Mouse (Mus musculus) 3134 (cell line): ENCODE measurements at regions not wholly inside any gene's neighbourhood (a gene's known extent, or its start where the extent isn't known, plus 50 kb on each side); places are given as distances from the start of the nearest gene placed in this dataset.
"Not testable (repeated sequence)": the region's sequence is repeated elsewhere in the genome, so short reads cannot be mapped to it uniquely, and the experiment has no call there.

Experiments
- DNase-seq: peaks from one replicate; pipeline ENCODE4 v3.0.0-alpha.2; 2011; ENCODE audit warnings: low spot score; ENCODE audit not compliant: insufficient read length; ENCODE audit errors: extremely low read depth

- DNase-seq: no peak
These were observed 105.5 kb upstream of the Tcerg1l start for GRCm38 (mm10) chr7:138503016-138503415.

GRCm38 (mm10) chr7:138501347-138502014 lies 104.0 kb upstream of the Tcerg1l start:
- DNase-seq: no peak

GRCm38 (mm10) chr7:138497771-138498170 lies 100.2 kb upstream of the Tcerg1l start:
- no peak for DNase-seq

GRCm38 (mm10) chr7:138497202-138497601 lies 99.7 kb upstream of the Tcerg1l start:
- DNase-seq: no peak

GRCm38 (mm10) chr7:138493661-138494060 lies 96.1 kb upstream of the Tcerg1l start:
- no peak for DNase-seq

GRCm38 (mm10) chr7:138492261-138492660 lies 94.7 kb upstream of the Tcerg1l start:
- no peak for DNase-seq

- DNase-seq: no peak
These were observed 91.9 kb upstream of the Tcerg1l start for GRCm38 (mm10) chr7:138489471-138489870.

GRCm38 (mm10) chr7:138488201-138488720 lies 90.7 kb upstream of the Tcerg1l start:
- DNase-seq: no peak

GRCm38 (mm10) chr7:138472891-138473455 lies 75.4 kb upstream of the Tcerg1l start:
- no peak for DNase-seq

- no peak for DNase-seq
These were observed 74.8 kb upstream of the Tcerg1l start for GRCm38 (mm10) chr7:138472371-138472770.

- no peak for DNase-seq
These were observed 71.7 kb upstream of the Tcerg1l start for GRCm38 (mm10) chr7:138469211-138469610.

- DNase-seq: no peak
These were observed 70.9 kb upstream of the Tcerg1l start for GRCm38 (mm10) chr7:138468436-138468835.

GRCm38 (mm10) chr7:138467981-138468380 lies 70.5 kb upstream of the Tcerg1l start:
- no peak for DNase-seq

- no peak for DNase-seq
These were observed 69.9 kb upstream of the Tcerg1l start for GRCm38 (mm10) chr7:138467386-138467785.

GRCm38 (mm10) chr7:138457964-138458363 lies 60.4 kb upstream of the Tcerg1l start:
- no peak for DNase-seq

- no peak for DNase-seq
These were observed 57.8 kb upstream of the Tcerg1l start for GRCm38 (mm10) chr7:138455371-138455770.

GRCm38 (mm10) chr7:138454498-138455225 lies 57.1 kb upstream of the Tcerg1l start:
- not testable (repeated sequence) for DNase-seq

- no peak for DNase-seq
These were observed 53.8 kb upstream of the Tcerg1l start for GRCm38 (mm10) chr7:138451321-138451720.

GRCm38 (mm10) chr7:138448519-138448918 lies 51.0 kb upstream of the Tcerg1l start:
- DNase-seq: no peak
